Mouse (Mus musculus) neural tube, embryonic 15.5 days (tissue): Measurements from ENCODE around the gene Slc9a9. TPM values are rescaled to one million over a fixed set of nuclear protein-coding genes. Genes with fewer than 3 reads are reported as not detected.

Experiments used
- ATAC-seq: fragments of 200-750 bp; cut with Nextera tagmentation; 2 replicates; pipeline ENCODE4 v1.8.0; 2017; ENCODE audit warnings: mild to moderate bottlenecking, moderate TSS enrichment, moderate library complexity; ENCODE audit not compliant: low FRiP score
- H3K27ac ChIP-seq: fragments of 300-500 bp; sonication (generic); replicated peaks from 2 replicates; pipeline ENCODE4 v1.5.1; 2015; ENCODE audit warnings: mild to moderate bottlenecking, inconsistent platforms
- H3K27me3 ChIP-seq: fragments of 300-500 bp; sonication (generic); replicated peaks from 2 replicates; pipeline ENCODE4 v1.6.1; 2015; ENCODE audit warnings: inconsistent platforms
- H3K36me3 ChIP-seq: fragments of 300-500 bp; sonication (generic); 2 replicates; pipeline ENCODE4 v1.6.1; 2015; ENCODE audit warnings: inconsistent platforms
- H3K4me1 ChIP-seq: fragments of 300-500 bp; sonication (generic); 2 replicates; pipeline ENCODE4 v1.6.1; 2015; ENCODE audit warnings: inconsistent platforms
- H3K4me2 ChIP-seq: fragments of 300-500 bp; sonication (generic); 2 replicates; pipeline ENCODE4 v1.6.1; 2015; ENCODE audit warnings: inconsistent platforms, mild to moderate bottlenecking, moderate library complexity
- H3K4me3 ChIP-seq: fragments of 300-500 bp; sonication (generic); replicated peaks from 2 replicates; pipeline ENCODE4 v1.5.1; 2015; ENCODE audit warnings: mild to moderate bottlenecking, inconsistent platforms
- H3K9ac ChIP-seq: fragments of 300-500 bp; sonication (generic); replicated peaks from 2 replicates; pipeline ENCODE4 v1.6.1; 2015; ENCODE audit warnings: mild to moderate bottlenecking, inconsistent platforms
- H3K9me3 ChIP-seq: fragments of 300-500 bp; sonication (generic); replicated peaks from 2 replicates; pipeline ENCODE4 v1.6.1; 2016; ENCODE audit warnings: inconsistent platforms
- WGBS: fragments of 180-500 bp; shearing (Covaris S2); methylation state at CpG from one replicate; pipeline ENCODE4 v1.1.7; 2015; ENCODE audit warnings: mixed read lengths; 5-methylcytosine and 5-hydroxymethylcytosine counted together
- polyA plus RNA-seq: library from polyadenylated mRNA; unstranded; fragments of >200 nt; fragmentation: Nextera tagmentation; extraction: Ambion mirVana; gene quantifications from 2 replicates; pipeline ENCODE4 v1.2.1, GENCODE M21; 2015

Slc9a9 gene
- polyA plus RNA-seq, 1 experiment from 2014 or later, result 9.2 TPM

GRCm38 (mm10) chr9:94972021-94972420 is 302.3 kb downstream of the Slc9a9 start:
- H3K4me1 ChIP-seq, result no peaks in the 10 kb centered on the region
- ATAC-seq, result no peak

GRCm38 (mm10) chr9:94972693-94973092 is 303.0 kb downstream of the Slc9a9 start:
- H3K4me1 ChIP-seq, result no peaks in the 10 kb centered on the region
- no peak for ATAC-seq
- H3K4me2 ChIP-seq, result no peak overlapping the region
- H3K9me3 ChIP-seq, result no peaks in the 10 kb centered on the region
- H3K36me3 ChIP-seq, result no peaks in the 10 kb centered on the region
- no peaks in the 10 kb centered on the region for H3K27me3 ChIP-seq
- no peak overlapping the region for H3K27ac ChIP-seq
- 94% methylated on average over 2 of the region's 2 CpGs for WGBS
- no peak overlapping the region for H3K4me3 ChIP-seq
- no peak overlapping the region for H3K9ac ChIP-seq

More at GRCm38 (mm10) chr9:94972021-94972420, 302.3 kb downstream of the Slc9a9 start:
- Histone ChIP-seq H3K4me2 (no peak overlapping the region), H3K9ac (no peak overlapping the region), H3K9me3 (no peaks in the 10 kb centered on the region), H3K4me3 (no peak overlapping the region), H3K27me3 (no peaks in the 10 kb centered on the region), H3K27ac (no peak overlapping the region), H3K36me3 (no peaks in the 10 kb centered on the region)
- 75% methylated on average over 2 of the region's 2 CpGs for WGBS

GRCm38 (mm10) chr9:94976191-94976590 is 306.5 kb downstream of the Slc9a9 start:
- no peaks in the 10 kb centered on the region for H3K9me3 ChIP-seq
- H3K27me3 ChIP-seq, result no peaks in the 10 kb centered on the region
- H3K9ac ChIP-seq, result no peak overlapping the region
- no peak overlapping the region for H3K4me3 ChIP-seq
- no peaks in the 10 kb centered on the region for H3K4me1 ChIP-seq
- no peaks in the 10 kb centered on the region for H3K36me3 ChIP-seq
- no peak overlapping the region for H3K27ac ChIP-seq
- no peak overlapping the region for H3K4me2 ChIP-seq
- 77% methylated on average over 1 of the region's 1 CpGs for WGBS
- ATAC-seq, result no peak

GRCm38 (mm10) chr9:94993575-94993974 is 323.9 kb downstream of the Slc9a9 start:
- Histone ChIP-seq H3K36me3 (no peaks in the 10 kb centered on the region), H3K27ac (no peak overlapping the region), H3K4me1 (no peaks in the 10 kb centered on the region), H3K4me2 (no peak overlapping the region), H3K4me3 (no peak overlapping the region), H3K9ac (no peak overlapping the region), H3K27me3 (no peaks in the 10 kb centered on the region), H3K9me3 (no peaks in the 10 kb centered on the region)
- no peak for ATAC-seq
- 91% methylated on average over 4 of the region's 4 CpGs for WGBS

- Histone ChIP-seq H3K4me3 (no peak overlapping the region), H3K27me3 (no peaks in the 10 kb centered on the region), H3K9ac (no peak overlapping the region), H3K36me3 (no peaks in the 10 kb centered on the region), H3K27ac (no peak overlapping the region), H3K9me3 (no peaks in the 10 kb centered on the region), H3K4me2 (no peak overlapping the region), H3K4me1 (no peaks in the 10 kb centered on the region)
- WGBS, result 94% methylated on average over 12 of the region's 12 CpGs
- ATAC-seq, result no peak
These were observed 350.5 kb downstream of the Slc9a9 start for GRCm38 (mm10) chr9:95020136-95020706.

- no peak overlapping the region for H3K27ac ChIP-seq
- WGBS, result 73% methylated on average over 3 of the region's 3 CpGs
- H3K4me2 ChIP-seq, result no peak overlapping the region
- no peaks in the 10 kb centered on the region for H3K9me3 ChIP-seq
- H3K36me3 ChIP-seq, result no peaks in the 10 kb centered on the region
- no peak overlapping the region for H3K9ac ChIP-seq
- no peak overlapping the region for H3K4me3 ChIP-seq
- H3K27me3 ChIP-seq, result no peaks in the 10 kb centered on the region
- H3K4me1 ChIP-seq, result no peaks in the 10 kb centered on the region
- no peak for ATAC-seq
These were observed 364.6 kb downstream of the Slc9a9 start for GRCm38 (mm10) chr9:95034140-95034970.

GRCm38 (mm10) chr9:95036209-95036608 is 366.5 kb downstream of the Slc9a9 start:
- no peak overlapping the region for H3K27ac ChIP-seq
- H3K4me2 ChIP-seq, result no peak overlapping the region
- H3K36me3 ChIP-seq, result no peaks in the 10 kb centered on the region
- no peaks in the 10 kb centered on the region for H3K4me1 ChIP-seq
- H3K9me3 ChIP-seq, result no peaks in the 10 kb centered on the region
- no peaks in the 10 kb centered on the region for H3K27me3 ChIP-seq
- no peak overlapping the region for H3K9ac ChIP-seq
- H3K4me3 ChIP-seq, result no peak overlapping the region
- ATAC-seq, result no peak

GRCm38 (mm10) chr9:95042420-95042819 is 372.7 kb downstream of the Slc9a9 start:
- H3K9me3 ChIP-seq, result no peaks in the 10 kb centered on the region
- no peaks in the 10 kb centered on the region for H3K4me1 ChIP-seq
- H3K27me3 ChIP-seq, result no peaks in the 10 kb centered on the region
- no peak overlapping the region for H3K4me2 ChIP-seq
- no peak for ATAC-seq
- H3K9ac ChIP-seq, result no peak overlapping the region
- H3K27ac ChIP-seq, result no peak overlapping the region
- no peaks in the 10 kb centered on the region for H3K36me3 ChIP-seq
- H3K4me3 ChIP-seq, result no peak overlapping the region
- WGBS, result 52% methylated on average over 1 of the region's 1 CpGs

GRCm38 (mm10) chr9:95052160-95052559 is 382.5 kb downstream of the Slc9a9 start:
- no peaks in the 10 kb centered on the region for H3K36me3 ChIP-seq
- no peak overlapping the region for H3K4me3 ChIP-seq
- WGBS, result 56% methylated on average over 9 of the region's 9 CpGs
- H3K9ac ChIP-seq, result no peak overlapping the region
- no peaks in the 10 kb centered on the region for H3K27me3 ChIP-seq
- H3K27ac ChIP-seq, result no peak overlapping the region
- no peak overlapping the region for H3K4me2 ChIP-seq
- no peak for ATAC-seq
- H3K4me1 ChIP-seq, result no peaks in the 10 kb centered on the region
- H3K9me3 ChIP-seq, result no peaks in the 10 kb centered on the region

- ATAC-seq, result no peak
- no peak overlapping the region for H3K4me2 ChIP-seq
- WGBS, result 76% methylated on average over 5 of the region's 5 CpGs
- H3K9ac ChIP-seq, result no peak overlapping the region
- H3K27ac ChIP-seq, result no peak overlapping the region
- H3K4me1 ChIP-seq, result no peaks in the 10 kb centered on the region
- H3K27me3 ChIP-seq, result no peaks in the 10 kb centered on the region
- no peaks in the 10 kb centered on the region for H3K9me3 ChIP-seq
- H3K36me3 ChIP-seq, result no peaks in the 10 kb centered on the region
- no peak overlapping the region for H3K4me3 ChIP-seq
These were observed 383.5 kb downstream of the Slc9a9 start for GRCm38 (mm10) chr9:95053183-95053582.

- 89% methylated on average over 4 of the region's 4 CpGs for WGBS
- no peak overlapping the region for H3K27ac ChIP-seq
- H3K27me3 ChIP-seq, result no peaks in the 10 kb centered on the region
- H3K4me3 ChIP-seq, result no peak overlapping the region
- no peak overlapping the region for H3K4me2 ChIP-seq
- no peak for ATAC-seq
- no peaks in the 10 kb centered on the region for H3K36me3 ChIP-seq
- no peak overlapping the region for H3K9ac ChIP-seq
- H3K4me1 ChIP-seq, result no peaks in the 10 kb centered on the region
- H3K9me3 ChIP-seq, result no peaks in the 10 kb centered on the region
These were observed 386.1 kb downstream of the Slc9a9 start for GRCm38 (mm10) chr9:95055843-95056242.

- no peaks in the 10 kb centered on the region for H3K36me3 ChIP-seq
- no peak overlapping the region for H3K4me2 ChIP-seq
- WGBS, result 90% methylated on average over 4 of the region's 4 CpGs
- no peaks in the 10 kb centered on the region for H3K27me3 ChIP-seq
- no peak overlapping the region for H3K9ac ChIP-seq
- no peak overlapping the region for H3K4me3 ChIP-seq
- no peak for ATAC-seq
- H3K27ac ChIP-seq, result no peak overlapping the region
- no peaks in the 10 kb centered on the region for H3K4me1 ChIP-seq
- H3K9me3 ChIP-seq, result no peaks in the 10 kb centered on the region
These were observed 391.0 kb downstream of the Slc9a9 start for GRCm38 (mm10) chr9:95060702-95061101.
